Mouse (Mus musculus) monocyte, adult 2 months (primary cell): ENCODE results near the gene Kin.

Experiments used
- DNase-seq, 2 experiments: peaks; one replicate each; pipeline ENCODE4 v3.0.0; 2022; ENCODE audit warnings: low spot score in 2 of 2, low read depth in 1 of 2

Kin gene

DNA sequence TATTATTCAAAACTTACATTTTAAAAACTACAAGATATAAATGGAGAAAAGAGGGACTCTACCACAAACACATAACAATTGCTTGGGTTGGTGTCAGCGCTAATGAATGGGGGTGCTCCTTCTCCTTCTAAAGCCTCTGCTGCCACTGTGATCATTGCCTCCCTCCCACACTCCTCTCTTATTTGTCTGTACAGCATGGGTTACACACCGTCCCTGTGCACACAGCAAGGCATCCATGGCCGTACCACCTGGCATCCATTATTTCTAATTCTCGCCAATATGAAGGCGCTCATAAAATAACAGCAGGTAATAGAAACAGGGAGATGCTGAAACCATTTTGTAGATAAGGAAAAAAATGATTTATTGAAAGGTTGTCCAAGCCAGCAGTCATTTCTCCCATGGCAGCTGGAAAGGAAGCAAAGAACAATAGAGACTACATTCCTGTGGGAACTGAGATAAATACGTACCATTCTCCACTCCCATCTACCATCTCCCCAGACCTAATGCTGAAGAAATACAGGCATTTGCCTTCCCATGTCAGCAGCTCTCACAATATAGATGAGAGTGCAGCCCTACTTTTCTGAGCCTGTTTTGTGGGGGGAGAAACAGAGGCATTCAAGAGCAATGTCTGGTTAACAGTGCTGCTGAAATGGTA is 28.3 kb downstream of the Kin start:
- DNase-seq, result no peak

DNA sequence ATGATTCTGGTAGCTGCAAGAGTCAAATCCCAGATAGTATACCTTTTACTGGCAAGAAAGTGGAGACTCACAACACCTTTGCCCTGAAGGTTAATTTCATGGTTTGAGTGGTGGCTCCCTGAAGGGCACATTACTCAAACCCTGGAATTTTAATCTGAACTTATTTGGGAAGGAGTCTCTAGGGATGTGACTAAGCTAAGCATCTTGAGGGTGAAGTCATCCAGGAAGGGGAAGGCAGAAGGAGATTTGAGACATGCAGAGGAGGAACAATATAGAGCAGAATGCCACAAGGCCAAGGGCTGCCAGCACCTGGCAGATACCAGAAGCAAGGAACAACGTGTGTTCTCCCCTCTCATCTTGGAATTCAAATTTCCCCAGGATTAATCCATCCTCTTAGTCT is 38.4 kb downstream of the Kin start:
- DNase-seq, result no peak

GRCm38 (mm10) chr2:10119276-10119675 is 38.9 kb downstream of the Kin start:
- DNase-seq, result no peak

DNA sequence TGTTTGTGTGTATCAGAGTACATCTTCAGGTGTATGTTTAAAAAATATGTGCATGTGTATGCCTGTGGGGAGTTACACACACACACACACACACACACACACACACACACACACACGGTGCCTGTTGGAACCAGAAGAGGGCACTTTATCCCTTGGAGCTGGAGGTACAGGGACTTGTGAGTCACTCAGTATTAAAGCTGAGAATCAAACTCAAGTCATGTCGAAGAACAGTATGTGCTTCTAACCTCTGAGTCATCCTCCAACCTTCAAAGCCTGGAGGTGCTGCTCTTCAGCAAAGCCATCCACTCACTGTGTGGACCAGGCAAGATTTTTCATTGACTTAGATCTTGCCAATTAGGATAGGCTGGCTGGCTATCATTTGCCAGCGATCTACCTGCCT is 41.4 kb downstream of the Kin start:
- no peak for DNase-seq

DNA sequence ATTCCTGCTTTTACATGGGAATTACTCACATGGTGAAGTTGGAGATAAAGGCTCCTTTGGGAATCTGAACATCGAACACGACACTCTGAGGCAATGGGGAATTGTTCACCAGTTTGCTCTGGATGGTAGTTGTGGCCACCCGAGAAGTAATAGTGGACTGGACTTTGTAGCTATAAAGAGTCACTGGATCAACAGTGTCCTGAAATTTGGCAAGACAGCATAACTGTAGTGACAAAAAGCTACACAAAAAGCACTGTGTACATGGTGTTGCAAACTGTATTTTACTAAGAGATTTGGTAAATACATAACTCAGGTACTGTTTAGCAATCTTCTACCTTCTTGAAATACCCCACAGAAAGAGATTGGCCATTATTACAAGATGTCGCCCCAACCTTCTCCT is 45.7 kb downstream of the Kin start:
- DNase-seq, result no peak

DNA sequence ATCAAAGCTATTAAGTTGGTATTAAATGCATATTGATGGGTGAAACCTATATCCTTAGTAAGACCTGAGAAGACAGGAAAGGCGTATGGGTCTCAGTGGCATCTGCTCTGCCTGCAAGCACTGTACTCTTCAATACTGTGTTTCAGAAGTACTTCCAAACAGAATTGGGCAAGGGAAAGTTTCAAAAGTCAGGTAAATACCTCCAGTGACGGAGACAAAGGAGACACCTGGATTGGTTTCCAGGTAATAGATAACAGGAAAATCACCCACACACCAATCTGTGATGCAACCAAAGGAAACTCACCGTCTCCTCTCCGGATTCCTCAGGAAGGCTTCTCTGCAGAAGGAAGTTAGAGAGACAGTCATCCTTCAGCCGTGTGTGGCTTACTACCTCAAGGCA is 47.1 kb downstream of the Kin start:
- no peak for DNase-seq

DNA sequence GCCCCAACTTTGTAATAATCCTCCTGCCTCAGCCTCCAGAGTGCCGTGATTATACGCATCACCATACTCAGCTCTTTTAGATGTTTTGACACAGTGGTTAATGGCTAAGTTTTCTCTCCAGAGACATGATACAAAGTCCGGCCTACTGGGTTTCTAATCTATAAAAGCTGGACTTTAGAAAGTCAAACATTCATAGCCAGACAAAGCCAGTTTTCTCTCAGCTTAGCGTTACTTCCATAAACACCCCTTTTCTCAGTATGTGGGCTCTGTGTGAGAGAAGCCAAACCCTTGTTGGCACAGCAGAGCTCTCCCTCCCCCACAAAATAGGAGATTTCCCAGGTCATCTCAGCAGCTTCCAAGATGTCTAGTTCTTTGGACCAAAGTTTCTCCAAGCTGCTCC is 48.2 kb downstream of the Kin start:
- DNase-seq, result no peak

DNA sequence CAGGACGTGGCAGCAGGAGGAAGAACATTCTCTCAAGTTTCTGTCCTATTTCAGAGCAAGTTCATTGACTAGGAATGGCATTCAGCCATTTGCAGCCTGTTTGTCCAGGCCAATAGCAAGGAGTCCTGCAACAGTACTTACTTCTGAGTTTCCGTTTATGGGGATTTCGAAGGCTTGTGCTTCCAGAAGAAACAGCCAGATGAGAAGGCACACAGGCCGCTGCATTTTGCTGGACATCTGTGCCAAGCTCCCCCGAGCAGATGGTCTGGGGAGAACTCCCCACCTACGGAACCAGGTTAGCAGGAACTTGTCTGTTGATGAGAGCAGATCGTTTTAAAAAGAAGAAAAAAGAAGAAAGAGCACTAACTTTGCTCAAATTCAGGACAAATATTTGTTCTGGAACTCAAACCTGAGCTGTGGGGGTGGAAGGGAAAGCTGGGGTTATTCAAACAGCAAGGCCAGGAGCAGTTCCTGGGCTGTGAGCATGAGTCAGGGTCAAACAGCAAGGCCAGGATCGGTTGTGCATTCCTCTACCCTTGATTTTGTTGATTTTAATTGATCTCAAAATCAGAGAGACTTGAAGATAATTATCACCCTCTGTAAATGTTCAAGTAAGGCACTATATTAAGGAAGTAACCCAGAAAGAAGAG is 50.1 kb downstream of the Kin start:
- DNase-seq, result no peak

DNA sequence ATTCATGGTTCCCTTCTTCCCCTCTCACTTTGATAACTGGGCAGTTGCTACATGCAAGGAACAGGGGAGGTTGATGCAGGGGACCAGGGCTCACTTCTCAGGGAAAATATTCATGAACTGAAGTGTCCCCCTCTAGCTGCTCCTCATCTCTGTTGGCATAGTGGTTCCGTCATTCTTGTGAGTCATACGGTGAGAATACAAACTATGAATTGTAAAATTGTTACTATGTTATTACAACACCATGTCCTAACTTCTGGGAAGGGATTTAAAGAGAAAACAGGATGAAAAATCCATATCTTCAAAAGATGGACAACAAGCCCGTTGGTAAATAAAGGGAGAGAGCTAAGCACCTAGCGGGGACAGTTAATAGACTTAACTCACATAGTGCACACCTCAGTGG is 50.9 kb downstream of the Kin start, which contains the start of gene Itih2:
Gene Itih2, minus strand, starts transcription at position 101 of the 400 bp plus-strand sequence.
- no peak for DNase-seq

- no peak for DNase-seq
These were observed 51.7 kb downstream of the Kin start for GRCm38 (mm10) chr2:10132128-10132527.

GRCm38 (mm10) chr2:10133941-10134340 is 53.5 kb downstream of the Kin start:
- no peak for DNase-seq

DNA sequence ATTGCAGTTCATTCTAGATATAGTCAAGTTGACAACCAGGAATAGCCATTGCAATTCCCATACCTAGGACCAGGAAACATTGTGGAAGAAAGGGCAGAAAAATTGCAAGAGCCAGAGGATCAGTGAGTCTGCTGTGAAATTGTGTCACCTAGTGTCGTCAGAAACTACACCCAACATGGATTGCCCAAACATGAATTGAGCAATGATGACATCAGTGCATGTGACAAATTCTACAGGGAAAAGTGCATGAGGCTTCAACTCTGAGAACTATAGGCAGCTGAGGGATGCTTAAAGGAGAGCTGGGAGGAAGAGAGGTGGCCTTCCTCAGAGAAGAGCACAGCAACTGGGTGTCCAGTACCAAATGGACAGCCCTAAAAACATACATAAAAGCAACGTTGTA is 56.9 kb downstream of the Kin start:
- no peak for DNase-seq

DNA sequence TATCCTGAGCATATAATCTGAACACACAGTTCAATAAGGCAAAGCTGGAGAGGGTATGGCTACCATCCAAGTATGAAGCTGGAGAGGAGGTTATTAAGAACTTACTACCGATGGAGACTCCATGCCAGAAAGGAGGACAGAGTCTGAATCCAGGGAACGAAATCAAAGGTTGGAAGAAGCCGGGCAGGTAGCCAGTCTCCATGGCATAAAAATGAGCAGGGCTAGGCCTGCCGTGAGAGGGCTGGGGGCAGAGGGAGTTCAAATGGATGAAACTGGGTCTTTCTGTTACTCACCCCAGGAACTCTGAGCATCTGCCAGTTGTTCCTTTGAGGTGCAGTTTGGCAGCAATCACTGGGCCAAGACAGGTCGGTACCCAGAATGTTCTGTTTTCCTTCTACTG is 60.1 kb downstream of the Kin start:
- DNase-seq, result no peak
